Mouse (Mus musculus) gastrocnemius, adult 18-20 months (tissue): Measurements from ENCODE around the gene Lama4. TPM values are rescaled to one million over a fixed set of nuclear protein-coding genes. Genes with fewer than 3 reads are reported as not detected.

Source experiments
- DNase-seq: peaks from one replicate; pipeline ENCODE4 v3.0.0; 2021; ENCODE audit warnings: low spot score
- total RNA-seq, 2 experiments: library from RNA; stranded (reverse); gene quantifications; 2 replicates each; pipeline ENCODE4 v1.2.3; 2021

The Lama4 gene
- total RNA-seq, 2 experiments from 2014 or later = 13.7 to 19.2 TPM

- DNase-seq = no peak
These were observed 176.9 kb downstream of the Lama4 start for GRCm38 (mm10) chr10:39142216-39142615.

- no peak for DNase-seq
These were observed 191.4 kb downstream of the Lama4 start for GRCm38 (mm10) chr10:39156719-39157118.

DNA sequence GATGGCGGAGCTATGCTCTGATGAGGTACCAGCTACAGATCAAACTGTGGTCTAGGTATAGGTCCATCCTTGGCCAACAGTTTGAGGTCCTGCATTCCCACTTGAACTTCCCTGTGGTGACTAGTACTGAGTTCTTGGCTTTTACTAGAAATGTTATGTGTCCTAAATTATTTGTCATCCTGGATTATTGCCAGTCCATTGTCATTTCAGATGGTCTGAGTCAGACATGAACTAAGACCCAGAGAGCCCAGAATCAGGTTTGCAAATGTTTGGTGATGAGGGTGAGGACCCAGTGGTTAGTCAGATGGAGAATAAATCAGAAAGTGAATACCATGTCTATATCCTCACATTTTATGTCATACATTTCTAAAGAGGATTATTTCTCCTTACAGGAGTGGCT is 192.0 kb downstream of the Lama4 start:
- DNase-seq = no peak

- DNase-seq = no peak
These were observed 193.0 kb downstream of the Lama4 start for GRCm38 (mm10) chr10:39158306-39158705.

Other genes with a start within 250 kb of the Lama4 start
- not detected for gene Rfpl4b, start 143.7 kb upstream of the Lama4 start, total RNA-seq
- gene Fam229b, start 168.4 kb downstream of the Lama4 start, total RNA-seq = 1 to 10 TPM; 2.9 to 3.9 TPM
- gene Tube1, start 168.5 kb downstream of the Lama4 start, total RNA-seq = under 1 TPM; 0.64 to 0.81 TPM
- gene Ccn6, start 198.3 kb downstream of the Lama4 start, total RNA-seq = not detected